Mouse (Mus musculus) CH12F3 (cell line): Measurements from ENCODE around the gene Ifitm5.

Experiments
- in situ Hi-C: fragments of 300-500 bp; cut with MboI; formaldehyde crosslinking; loops from 2 replicates; pipeline ENCODE4 v1.14.3; 2020; ENCODE audit warnings: low sequenced_read_pairs

Gene Ifitm5

DNA sequence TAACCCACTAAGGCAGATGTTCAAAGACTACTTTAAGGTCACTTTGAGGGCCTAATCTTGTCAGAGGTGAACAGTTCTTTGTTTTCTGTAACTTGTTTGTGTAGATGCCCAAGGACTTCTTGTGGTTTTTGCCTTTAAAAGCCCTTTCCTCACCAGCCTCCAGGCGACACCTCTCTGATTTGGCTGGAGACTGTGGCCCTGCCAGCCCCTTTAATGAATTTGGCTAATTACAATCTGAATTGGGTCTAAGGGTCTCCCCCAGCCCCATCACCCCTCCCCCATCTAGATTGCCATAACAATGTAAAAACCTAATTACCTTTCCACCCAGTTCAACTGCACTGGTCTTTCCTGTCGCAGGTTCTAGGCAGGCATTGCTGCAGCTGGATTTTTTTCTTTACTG lies 12.6 kb upstream of the Ifitm5 start:
- in situ Hi-C loops, result no loop called here

DNA sequence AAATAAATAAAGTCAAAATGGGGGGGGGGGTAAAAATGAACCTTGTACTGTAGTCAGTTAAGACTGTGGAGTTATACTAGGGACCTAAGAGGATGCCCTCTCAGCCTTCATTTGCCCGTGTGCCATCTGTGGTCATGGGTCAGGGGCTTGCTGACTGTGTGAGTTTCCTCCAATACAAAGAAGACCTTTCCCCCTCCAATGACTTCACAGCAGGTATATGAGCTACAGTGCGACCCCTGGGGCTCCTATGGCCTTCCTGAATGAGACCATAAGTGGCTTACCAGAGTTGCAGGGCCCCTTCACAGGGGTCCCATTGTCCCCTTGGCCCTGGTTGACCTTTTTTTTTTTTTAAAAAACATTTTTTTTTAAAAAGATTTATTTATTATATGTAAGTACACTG lies 11.3 kb upstream of the Ifitm5 start:
- in situ Hi-C loops, result no loop called here

DNA sequence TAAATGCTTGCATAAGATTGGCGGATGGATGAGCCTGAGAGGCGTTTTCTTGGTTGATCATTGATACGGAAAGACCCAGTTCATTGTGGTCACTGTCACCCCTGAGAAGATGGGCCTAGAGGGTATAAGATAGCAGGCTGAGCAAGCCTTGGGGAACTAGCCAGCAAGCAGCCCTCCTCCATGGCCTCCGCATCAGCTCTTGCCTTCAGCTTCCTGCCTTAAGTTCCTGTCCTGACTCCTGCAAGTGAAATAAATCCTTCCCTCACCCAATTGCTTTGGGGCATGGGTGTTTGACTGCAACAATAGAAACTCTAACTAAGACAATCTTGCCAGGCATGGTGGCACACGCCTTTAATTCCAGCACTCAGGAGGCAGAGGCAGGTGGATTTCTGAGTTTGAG lies 9.9 kb upstream of the Ifitm5 start:
- in situ Hi-C loops, result no loop called here

DNA sequence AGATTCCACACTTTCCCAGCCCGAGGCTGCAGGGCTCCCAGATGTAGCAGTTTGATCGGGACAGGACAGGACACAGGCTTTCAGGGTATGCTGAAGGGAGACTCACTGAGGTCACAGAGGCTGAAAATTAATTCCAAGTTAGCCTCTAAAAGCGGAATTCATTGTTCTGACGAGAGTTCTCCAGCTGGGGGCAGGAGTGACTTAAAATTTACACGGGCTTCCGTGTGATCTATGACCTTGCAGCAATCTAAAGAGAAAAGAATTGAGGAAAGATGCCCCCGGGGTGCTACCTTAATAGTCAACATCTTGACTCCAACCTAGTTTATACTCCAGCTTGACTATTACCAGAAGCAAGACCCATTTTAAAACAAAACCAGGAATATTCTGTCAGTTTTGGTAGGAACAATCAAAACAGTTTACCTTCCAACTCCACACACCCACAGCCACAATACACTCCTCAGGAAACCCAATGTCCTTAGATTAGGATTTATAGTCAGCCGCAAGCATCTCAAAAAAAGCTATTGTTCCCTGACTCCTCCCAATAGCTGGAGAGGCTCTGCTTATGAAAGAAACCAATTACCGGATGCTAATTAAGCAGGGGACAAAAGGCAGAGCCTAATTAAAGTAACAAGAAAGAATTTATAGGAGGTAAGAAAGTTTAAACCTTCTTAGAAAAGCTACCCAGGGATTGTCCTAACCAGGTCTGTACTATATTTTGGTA lies 9.2 kb upstream of the Ifitm5 start:
- in situ Hi-C loops, result loop anchor here (5.0 kb wide), 1 partner anchor 88 kb away; no protein-coding TSS in a partner anchor

DNA sequence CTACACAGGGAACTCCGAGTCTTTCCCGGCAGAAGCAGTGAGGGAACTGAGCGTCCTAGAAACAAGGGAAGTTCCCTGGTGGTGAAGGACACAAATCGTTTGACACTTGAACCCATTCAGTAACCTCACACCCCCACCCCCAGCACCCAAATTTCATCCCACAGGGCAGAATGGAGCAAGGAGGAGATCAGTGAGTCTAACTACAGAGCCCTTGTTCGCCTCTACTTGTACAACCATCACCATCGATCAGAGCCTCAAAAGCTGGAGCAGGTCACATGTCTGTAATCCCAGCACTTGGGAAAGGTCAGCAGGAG lies 6.4 kb upstream of the Ifitm5 start:
- in situ Hi-C loops, result loop anchor here (5.0 kb wide), 1 partner anchor 91 kb away; no protein-coding TSS in a partner anchor

DNA sequence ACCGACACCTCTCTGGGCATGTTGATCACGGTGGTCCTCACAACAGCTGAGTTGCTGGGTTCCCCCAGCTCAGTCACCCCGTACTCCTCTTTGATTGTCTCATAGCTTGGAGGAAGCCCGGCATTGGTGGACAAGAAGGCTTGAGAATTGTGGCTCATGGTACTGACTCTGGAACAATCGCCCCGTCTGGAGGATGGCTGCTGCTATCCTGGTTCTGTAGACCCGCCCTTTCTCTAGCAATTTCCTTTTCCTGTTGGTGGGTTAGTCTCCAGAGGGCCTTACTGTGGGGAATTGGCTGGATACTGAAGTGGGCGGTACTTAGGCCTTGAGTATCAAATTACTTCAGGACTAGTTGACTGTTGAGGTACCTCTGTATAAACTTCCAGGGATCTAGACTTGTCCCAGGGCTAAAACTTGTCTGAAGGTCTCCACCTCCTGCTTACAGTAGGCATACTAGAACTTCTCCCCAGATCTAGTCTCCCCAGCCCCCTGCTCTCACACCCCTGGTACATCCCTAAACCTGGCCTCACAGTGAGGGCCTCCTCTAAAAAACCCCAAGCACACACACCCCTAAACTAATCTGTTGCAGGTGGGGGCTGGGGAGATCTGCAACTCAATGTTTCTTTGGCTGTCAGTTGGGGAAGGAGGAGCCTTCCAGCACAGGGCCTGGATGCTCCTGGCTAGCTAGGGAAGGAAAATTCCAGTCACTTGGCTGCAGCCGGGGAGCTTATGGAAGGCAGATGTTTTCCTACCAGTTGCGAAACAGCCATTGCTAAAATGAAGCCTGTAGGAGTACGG lies 5.9 kb upstream of the Ifitm5 start, which contains the start of the genes Gm45717 and Ifitm2:
Gm45717 (minus strand) TSS at position 180 of the 798 bp plus-strand sequence.
Ifitm2 (minus strand) TSS at position 230 of the 798 bp plus-strand sequence.
- in situ Hi-C loops, result loop anchor here (5.0 kb wide), 1 partner anchor 91 kb away; no protein-coding TSS in a partner anchor

DNA sequence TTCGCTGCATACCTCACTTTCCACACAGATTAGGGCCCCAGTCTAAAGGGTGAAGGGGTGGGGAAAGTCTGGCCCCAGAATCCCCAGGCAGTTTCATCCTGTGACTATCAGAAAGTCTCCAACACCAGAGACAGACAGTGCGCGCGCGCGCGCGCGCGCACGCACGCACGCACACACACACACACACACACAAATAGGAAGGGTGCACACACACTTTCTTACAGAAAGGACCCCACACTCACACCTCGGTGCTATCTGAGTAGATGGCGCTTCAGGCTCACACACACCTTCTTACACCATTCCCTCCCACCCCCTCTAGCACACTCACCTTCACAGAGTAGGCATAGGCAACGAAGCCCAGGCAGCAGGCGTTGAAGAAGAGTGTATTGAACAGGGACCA lies 5.3 kb upstream of the Ifitm5 start:
- in situ Hi-C loops, result loop anchor here (5.0 kb wide), 1 partner anchor 92 kb away; no protein-coding TSS in a partner anchor

DNA sequence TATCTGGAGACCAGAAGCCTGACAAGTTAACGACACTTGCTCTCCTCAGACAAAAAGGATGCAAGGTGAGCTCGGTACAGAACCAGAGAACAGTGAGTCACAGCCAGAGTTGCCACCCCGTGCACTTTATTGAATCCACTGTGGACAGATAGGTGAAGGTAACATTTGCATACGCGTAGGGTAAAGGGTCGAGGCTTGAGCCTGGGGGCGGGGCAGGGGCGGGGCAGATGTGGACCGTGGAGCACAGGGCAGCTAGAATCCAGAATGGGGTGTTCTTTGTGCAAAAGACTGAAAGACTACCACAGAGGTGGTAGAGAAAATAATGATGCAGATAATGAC lies 4.6 kb upstream of the Ifitm5 start:
- in situ Hi-C loops, result loop anchor here (5.0 kb wide), 1 partner anchor 93 kb away; no protein-coding TSS in a partner anchor

DNA sequence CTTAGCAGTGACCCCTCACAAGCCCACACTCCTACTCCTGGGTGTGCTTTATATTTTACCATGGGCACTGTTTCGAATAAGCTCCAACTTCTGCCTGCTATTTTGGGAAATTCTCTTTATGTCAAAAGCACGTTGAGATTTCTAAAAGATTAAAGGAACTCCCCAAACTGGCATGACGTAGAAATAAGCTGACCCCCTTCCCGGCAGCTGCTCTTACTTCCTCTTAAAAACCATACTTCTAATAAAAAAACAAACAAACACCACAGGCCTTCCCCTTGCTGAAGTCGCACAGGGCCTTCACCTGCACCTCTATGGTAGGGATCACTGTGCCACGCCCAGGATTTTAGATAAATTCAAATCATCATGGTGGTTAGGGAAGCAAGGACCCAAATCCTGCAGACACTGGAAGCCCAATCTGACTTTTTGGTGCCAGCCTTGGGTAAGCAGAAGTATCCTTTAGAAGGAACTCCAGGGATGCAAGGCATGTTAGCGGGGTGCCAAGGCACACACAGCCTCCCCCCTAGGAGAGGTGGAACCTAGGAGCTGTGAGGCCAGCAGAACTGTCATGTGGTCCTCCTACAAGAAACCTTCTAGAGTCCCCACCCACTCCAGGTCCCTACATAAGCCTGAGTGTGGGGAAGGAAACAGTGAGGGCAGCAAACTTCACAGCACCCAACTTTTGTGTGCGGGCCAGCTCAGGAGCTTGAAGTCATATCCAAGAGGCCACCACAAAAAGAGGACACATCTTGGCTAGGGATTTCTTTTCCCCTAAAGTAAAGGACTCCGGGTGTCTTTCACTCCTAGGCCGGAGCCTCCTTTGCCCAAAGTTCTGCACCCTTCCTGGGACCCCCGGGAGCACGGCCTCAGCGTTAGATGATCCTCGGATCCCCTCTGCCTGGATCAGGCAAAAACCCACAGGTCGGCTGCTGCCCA lies 4.0 kb upstream of the Ifitm5 start:
- in situ Hi-C loops, result no loop called here

DNA sequence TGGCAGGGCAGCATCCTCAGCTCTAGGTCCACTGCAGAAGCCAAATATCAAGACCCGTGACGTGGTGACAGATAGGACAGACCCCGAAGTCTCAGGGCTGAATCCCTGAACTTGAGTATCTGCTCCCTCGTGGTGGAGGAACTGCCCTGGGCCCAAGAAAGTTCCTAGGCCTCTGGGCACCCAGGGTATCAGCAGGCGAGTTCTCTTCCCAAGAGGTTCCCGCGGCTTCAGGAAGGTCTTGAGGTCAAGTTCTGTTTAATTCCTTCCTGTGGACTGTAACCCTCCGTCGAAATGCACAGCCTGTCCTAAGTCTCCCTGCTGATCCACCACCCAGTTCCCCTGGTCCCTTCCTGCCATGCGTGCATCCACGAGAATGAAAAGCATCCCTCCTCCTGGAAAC lies 3.0 kb upstream of the Ifitm5 start:
- in situ Hi-C loops, result no loop called here

DNA sequence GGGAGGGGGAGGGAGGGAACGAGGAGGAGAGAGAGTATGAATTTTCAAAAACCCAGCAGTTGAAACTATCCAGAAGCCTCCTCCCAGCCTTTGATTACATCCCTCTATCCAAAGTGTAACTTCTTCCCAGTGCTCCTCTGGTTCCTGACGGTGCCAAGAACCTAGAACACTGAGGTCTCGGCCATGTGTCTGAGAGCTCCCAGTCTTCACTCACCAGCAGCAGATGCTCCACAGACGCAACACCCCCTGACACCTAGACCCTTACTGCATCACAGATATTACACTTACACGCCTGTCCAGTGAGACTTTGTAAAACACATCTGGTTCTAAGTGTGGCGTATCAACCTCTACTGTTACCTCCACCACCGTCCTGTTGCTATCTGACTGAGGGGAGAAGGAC lies 2.4 kb upstream of the Ifitm5 start:
- in situ Hi-C loops, result no loop called here

DNA sequence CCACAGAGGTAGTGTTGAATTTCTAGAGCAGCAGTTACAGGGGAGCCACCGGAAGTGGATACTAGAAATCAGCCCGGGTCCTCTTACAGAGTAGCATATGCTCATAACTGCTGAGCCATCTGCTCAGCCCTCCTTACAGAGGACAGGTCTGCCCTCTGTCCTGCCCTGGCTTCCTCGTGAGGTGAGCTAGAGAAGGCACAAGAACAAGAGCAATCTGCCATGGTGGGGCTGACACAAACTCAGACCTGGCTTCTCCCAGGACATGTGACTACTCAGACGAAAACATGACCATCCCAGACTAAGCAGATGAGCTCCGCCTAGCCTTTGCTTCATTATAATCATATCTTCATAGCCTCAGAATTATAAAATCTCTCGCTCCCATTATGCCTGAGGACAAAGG lies 1.7 kb upstream of the Ifitm5 start:
- in situ Hi-C loops, result no loop called here

DNA sequence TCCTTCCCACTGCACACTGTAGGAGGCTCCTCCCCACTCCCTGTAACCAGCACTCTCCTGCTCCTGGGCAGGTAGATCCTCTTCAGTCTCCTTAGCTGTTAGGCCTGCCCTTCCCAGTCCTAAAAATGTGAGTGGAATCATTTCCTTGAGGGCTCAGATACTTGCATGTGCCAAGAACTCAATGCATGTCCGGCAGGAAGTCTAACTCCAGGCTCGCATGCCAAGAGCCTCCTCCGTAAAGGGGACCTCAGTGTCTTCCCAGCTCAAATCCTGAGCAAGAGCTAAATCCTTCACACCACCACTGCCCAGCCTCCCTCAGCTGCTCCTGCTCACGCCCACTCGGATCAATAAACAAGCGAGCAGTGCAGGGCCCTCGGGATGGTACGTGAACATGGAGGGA lies 960 bp upstream of the Ifitm5 start:
- in situ Hi-C loops, result no loop called here

DNA sequence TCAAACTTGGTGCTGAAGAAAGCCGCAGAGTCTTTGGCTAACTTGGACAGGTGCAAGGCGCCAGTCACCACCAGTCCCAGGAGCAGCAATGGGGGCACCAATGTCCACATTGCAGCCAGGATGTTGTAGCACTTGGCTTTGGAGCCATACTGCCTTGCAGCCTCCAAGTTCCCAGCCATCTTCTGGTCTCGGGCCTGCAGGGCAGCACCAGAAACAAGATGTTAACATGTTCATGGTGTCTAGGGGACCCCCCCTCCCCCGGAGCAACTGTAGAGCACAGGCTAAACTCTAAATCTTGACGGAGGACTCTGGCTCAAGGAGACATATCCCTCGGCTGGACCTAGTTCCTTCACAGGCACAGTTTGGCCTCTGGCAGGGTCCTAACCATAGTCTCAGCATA lies 836 bp downstream of the Ifitm5 start:
- in situ Hi-C loops, result no loop called here

DNA sequence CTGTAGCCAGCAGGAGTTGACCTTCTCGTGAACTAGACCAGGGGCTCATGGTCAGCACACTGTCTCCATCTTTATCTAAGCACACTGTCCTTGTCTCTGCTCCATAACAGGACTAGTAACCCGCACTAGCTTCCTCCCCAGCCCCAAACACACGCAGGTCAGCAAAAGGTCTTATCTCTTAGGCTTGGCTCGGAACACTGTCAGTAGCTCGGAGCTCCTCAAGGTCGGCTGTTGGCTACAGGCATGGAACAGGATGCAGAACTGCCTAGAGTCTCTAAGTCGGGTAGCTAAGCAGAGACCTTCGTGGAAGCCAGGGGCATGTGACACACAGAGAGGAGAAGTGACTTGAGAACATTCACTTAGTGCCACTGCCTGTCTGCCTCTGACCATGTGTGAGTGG lies 1.9 kb downstream of the Ifitm5 start:
- in situ Hi-C loops, result no loop called here

DNA sequence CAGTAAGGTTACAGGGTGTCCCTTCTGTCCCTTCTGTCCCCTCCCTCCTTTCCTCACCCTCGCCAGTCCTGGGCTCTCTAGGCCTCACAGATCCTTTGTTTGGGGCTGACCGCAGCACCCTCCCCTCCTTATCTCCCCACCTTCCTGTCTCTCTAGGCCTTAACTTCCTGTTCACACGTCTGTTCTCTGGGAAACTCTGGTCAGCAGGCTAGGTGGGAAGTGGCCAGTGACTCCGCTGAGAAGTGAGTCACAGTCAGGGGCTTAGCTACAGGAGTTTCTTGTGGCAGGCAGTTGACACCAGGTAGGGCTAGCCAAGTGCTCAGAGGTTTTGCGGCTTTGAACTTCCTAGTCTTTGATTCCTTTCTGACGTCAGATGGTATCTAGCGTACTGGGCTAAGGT lies 3.1 kb downstream of the Ifitm5 start:
- in situ Hi-C loops, result no loop called here

DNA sequence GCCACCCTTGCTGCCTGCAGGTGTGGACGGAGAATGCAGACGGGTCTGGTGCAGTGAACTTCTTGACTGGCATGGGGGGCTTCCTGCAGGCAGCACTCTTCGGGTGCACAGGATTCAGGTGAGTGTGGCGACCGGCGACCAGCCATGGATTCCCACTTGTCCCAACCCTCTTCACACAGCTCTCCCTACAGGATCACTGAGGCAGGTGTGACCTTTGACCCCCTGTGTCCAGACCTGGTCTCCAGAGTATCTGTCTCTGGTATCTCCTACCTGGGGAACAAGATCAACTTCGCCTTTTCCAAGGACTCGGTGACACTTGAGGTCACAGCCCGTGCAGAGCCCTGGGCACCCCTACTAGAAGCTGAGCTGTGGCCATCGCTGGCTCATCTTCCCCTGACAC lies 3.8 kb downstream of the Ifitm5 start:
- in situ Hi-C loops, result no loop called here

DNA sequence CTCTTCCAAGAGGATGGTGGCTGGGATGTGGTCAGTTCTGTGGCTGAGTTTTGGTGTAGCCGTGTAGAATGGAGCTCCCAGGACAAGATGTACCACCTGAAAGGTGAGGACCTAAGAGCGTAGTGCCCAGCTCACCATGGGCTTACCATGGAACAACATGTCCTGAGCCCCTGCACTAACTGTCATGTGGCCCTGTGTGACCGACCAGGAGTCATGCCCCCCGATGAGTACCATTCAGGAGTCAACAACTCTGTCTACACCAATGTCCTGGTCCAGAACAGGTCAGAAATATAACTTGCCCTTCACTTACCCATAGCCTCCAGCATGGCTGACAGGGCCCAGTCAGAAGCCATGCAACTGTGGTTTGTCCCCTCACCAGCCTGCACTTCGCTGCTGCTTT lies 4.8 kb downstream of the Ifitm5 start:
- in situ Hi-C loops, result no loop called here

DNA sequence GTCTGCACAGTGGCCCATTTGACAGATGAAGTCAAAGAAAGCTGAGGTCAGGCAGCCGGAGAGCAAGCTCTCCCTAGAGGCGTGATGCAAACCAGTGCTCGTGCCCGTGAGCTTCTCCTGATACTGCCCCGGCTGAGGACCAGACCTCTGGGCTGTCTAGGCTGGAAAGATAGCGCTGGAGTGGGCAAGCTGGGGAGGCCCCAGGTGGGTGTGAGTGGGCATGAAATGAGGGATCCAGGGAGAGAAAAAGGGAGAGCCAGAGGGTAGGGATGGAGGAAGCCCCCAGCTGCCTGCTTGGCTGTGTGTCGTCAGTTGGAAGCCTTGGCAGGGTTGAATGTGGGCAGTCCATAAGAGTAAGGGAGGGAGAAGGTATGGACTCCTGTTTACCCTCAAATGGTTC lies 5.9 kb downstream of the Ifitm5 start:
- in situ Hi-C loops, result no loop called here

DNA sequence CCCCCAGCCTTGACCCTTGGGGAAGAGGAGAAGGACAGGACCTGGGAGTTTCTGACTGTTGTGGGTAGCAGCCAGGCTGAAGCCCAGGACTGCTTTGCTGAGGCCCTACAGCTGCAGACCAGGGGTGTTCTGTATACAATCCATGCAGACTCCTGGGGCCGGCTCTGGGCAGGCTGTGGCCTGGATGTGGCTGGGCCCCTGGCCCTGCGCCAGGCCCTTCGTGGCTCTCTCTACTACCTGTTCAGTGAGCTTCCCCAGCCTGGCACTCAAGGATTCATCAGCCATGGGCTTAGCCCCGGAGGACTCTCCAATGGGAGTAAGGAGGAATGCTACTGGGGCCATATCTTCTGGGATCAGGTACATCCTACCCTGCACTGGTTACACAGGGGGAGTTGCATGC lies 6.7 kb downstream of the Ifitm5 start:
- in situ Hi-C loops, result no loop called here

DNA sequence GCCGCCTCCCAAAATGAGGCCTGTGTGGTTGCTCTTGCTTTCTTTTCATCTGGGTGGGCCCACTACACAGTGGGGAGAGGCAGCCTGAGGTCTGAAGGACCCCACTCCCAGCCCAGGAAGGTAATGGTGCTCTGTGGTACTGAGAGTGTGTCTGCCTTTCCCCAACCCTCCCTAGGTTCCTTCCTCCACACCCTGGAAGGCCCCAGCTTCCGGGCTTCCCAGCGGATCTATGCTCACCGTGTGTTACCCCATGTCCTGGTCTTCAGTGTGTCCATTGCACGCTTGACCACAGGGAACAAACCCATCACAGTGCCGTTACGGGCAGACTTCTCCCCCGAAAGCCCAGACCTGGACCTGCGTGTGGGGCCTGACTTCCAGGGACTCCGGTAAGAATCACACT lies 7.3 kb downstream of the Ifitm5 start:
- in situ Hi-C loops, result no loop called here
